Mouse (Mus musculus) heart, adult 8-10 months (tissue): Measurements from ENCODE around the gene Klhl9. TPM values are rescaled to one million over a fixed set of nuclear protein-coding genes. Genes with fewer than 3 reads are reported as not detected.
"Not testable (repeated sequence)": the region's sequence is repeated elsewhere in the genome, so short reads cannot be mapped to it uniquely, and the experiment has no call there.

Experiments
- DNase-seq: peaks from one replicate; pipeline ENCODE4 v3.0.0; 2022; ENCODE audit warnings: low spot score
- total RNA-seq, 4 experiments: library from RNA; stranded (reverse); gene quantifications; 2 replicates each; pipeline ENCODE4 v1.2.4; 2022

Gene Klhl9
- 10 to 100 TPM; 67.8 to 80.5 (median 71.9) TPM for total RNA-seq

DNA sequence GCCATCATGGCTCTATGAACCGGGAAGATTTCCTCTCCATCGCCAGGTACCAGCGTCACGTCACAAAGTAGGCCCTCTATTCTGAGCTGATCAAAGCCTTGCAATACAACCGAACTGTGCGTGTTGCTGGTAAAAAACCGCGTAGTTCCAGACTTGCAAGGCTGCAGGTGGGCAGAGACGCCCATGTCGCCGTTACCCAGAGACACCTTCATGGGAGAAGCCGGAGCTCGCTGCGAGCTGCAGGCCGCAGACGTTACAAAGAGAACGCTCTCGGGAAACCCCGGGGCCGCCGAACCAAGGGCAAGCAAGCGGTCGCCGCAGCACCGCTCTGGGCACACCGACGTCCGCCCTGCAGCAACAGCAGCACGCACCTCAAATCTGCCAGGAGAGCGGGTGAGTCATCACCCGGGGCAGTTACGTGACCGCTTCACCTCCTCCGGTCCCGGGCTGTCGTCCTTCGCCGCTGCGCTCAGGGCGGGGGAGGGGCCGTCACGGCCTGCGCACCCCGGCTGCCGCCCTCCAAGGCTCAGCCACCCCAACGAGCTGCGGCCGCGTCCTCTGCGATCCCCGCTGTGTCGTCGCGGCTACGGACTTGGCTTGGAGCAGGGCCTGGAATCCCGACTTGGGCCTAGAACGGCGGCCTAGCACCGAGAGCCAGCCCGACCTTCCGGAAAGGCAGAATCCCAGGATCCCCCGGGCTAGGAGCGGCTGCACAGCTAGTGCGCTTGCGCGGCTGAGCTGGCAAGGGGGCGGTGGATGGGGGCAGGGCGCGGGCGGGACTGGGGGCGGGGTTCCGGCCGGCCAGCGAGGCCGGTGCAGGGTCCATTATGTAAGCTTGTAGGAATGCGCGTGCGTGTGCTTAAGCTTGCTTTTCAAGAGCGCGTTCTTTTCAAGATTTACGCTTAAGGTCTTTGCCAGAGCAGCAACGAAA, at the start of gene Klhl9, which contains the start of gene Gm26566:
Klhl9 (minus strand) TSS at position 675 of the 931 bp plus-strand sequence.
Gm26566 (plus strand) TSS at position 15 of the 931 bp plus-strand sequence.
- DNase-seq = peak; percentile 90

DNA sequence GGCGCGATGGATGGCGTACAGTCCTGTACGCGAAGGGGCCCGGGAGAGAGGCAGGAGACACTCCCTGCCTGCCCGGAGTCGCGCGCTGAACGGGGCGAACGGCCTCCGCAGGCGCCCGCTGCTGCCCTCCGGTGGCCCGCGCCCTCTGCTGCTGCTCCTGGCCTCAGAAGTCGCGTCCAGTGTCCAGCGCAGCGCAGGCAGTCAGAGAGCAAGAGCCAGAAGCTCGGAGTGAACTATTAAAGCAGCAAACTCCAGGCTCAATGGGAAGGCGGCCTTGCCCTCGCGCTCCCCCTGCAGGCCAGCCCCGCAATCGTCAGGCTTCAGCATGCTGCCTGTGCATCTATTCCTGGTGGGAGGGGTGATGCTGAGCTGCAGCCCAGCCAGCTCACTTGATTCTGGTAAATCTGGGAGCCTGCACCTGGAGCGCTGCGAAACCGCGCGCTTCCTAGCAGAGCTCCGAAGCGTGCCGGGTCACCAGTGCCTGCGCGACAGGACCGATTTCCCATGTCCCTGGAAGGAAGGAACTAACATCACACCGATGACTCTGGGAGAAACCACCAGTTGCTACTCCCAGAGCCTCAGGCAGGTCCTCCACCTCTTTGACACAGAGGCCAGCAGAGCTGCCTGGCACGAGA, 41.2 kb upstream of the Klhl9 start:
- DNase-seq = peak; percentile 67

DNA sequence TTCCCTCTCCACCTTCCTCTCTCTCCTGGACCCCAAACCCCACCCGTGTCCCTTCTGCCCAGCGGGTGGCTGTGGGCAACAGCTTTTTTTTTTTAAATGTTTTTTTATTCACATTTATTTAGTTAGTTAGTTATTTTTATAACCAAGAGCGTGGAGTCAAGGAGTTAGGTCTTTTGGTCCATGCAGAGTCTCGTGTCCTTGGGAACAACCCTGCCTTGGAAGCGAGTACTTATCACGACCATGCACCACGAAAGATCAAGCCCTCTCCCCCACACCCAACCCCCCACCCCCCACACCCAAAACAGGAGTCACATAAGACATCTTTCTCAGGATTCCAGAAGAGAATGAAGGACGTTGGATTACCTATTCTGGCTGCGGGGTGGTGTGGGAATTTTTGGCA, 40.1 kb upstream of the Klhl9 start:
- not testable (repeated sequence) for DNase-seq

DNA sequence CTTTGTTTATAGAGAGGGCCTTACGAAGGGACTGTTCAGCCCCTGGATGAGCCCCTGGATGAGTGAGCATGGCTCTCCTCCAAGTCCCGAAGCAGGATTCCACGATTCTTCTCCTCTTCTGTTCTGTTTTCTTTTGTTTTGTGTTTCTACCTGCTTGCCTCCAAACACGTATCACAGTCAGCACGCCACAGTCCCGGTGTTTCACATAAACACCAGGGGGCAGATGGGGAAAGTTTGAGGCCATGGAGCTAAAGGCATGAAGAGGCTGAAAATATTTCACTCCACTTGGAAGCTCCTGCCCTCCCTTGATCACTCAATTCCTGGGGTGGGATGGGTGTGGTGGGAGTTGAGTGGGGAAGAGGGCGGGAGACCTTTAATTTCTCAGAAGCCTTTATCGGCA, 39.5 kb upstream of the Klhl9 start:
- peak; percentile 53 for DNase-seq

DNA sequence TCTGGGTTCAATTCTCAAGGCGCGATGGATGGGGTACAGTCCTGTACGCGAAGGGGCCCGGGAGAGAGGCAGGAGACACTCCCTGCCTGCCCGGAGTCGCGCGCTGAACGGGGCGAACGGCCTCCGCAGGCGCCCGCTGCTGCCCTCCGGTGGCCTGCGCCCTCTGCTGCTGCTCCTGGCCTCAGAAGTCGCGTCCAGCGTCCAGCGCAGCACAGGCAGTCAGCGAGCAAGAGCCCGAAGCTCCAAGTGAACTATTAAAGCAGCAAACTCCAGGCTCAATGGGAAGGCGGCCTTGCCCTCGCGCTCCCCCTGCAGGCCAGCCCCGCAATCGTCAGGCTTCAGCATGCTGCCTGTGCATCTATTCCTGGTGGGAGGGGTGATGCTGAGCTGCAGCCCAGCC, 38.2 kb upstream of the Klhl9 start:
- DNase-seq = peak; percentile 82

DNA sequence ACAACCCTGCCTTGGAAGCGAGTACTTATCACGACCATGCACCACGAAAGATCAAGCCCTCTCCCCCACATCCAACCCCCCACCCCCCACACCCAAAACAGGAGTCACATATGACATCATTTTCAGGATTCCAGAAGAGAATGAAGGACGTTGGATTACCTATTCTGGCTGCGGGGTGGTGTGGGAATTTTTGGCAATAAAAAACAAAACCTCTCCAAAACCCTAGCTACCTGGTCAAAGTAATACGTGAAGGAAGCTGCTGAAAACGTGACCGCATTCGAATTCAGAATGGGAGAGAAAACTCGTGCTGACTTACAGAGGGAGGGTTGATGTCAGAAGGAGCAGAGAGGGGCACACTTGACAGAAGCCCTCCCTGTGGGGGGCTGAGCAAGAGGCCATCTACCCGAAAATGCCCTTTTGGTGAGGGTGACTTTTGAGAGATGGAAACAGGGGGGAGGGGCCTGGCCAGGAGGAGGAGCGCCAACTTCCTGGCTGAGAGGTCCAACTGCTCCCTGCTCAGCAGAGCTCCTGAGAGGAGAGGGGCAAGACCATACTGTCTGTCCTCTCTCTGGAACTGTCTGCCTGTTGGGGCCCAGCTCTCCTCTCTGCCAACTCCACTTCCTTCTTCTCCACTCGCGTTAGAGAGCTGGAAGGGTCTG, 37.5 kb upstream of the Klhl9 start, which contains the start of gene Gm13283:
Gm13283 (plus strand) TSS at position 510 of the 659 bp plus-strand sequence.
- DNase-seq = peak; percentile 36

DNA sequence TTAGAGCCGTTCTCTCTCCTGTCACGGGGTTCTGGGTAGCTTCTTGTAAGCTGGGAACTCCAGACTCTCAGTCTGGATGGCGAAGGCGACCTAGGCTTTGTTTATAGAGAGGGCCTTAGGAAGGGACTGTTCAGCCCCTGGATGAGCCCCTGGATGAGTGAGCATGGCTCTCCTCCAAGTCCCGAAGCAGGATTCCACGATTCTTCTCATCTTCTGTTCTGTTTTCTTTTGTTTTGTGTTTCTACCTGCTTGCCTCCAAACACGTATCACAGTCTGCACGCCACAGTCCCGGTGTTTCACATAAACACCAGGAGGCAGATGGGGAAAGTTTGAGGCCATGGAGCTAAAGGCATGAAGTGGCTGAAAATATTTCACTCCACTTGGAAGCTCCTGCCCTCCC, 36.5 kb upstream of the Klhl9 start:
- not testable (repeated sequence) for DNase-seq

DNA sequence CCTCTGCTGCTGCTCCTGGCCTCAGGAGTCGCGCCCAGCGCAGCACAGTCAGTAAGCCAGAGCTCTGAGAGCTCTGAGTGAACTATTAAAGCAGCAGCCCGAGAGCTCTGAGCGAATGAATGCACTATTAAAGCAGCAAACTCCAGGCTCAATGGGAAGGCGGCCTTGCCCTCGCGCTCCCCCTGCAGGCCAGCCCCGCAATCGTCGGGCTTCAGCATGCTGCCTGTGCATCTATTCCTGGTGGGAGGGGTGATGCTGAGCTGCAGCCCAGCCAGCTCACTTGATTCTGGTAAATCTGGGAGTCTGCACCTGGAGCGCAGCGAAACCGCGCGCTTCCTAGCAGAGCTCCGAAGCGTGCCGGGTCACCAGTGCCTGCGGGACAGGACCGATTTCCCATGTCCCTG, 35.4 kb upstream of the Klhl9 start:
- DNase-seq = peak; percentile 90

DNA sequence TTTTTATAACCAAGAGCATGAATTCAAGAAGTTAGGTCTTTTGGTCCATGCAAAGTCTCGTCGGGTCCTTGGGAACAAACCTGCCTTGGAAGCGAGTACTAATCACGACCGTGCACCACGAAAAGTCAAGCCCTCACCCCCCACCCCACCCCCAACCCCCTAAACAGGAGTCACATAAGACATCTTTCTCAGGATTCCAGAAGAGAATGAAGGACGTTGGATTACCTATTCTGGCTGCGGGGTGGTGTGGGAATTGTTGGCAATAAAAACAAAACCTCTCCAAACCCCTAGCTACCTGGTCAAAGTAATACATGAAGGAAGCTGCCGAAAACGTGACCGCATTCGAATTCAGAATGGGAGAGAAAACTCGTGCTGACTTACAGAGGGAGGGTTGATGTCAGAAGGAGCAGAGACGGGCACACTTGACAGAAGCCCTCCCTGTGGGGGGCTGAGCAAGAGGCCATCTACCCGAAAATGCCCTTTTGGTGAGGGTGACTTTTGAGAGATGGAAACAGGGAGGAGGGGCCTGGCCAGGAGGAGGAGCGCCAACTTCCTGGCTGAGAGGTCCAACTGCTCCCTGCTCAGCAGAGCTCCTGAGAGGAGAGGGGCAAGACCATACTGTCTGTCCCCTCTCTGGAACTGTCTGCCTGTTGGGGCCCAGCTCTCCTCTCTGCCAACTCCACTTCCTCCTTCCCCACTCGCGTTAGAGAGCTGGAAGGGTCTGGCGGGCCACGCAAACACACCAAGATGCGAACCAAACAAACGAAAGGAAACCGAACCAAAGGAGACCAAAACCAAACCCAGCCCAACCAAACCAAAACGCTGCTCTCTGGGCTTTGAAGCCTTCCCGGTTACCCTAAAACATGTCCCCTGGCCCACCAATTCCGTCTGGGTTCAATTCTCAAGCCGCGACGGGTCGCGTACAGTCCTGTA, 34.6 kb upstream of the Klhl9 start:
- not testable (repeated sequence) for DNase-seq

DNA sequence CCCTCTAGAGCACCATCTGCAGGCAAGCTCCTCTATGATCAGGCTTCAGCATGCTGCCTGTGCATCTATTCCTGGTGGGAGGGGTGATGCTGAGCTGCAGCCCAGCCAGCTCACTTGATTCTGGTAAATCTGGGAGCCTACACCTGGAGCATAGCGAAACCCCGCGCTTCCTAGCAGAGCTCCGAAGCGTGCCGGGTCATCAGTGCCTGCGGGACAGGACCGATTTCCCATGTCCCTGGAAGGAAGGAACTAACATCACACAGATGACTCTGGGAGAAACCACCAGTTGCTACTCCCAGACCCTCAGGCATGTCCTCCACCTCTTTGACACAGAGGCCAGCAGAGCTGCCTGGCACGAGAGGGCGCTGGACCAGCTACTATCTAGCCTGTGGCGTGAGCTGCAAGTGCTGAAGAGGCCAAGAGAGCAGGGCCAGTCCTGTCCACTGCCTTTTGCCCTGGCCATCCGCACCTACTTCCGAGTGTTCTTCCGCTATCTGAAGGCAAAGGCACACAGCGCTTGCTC, 32.6 kb upstream of the Klhl9 start, which contains the start of gene Gm13271:
Gm13271 (plus strand) TSS at position 51 of the 523 bp plus-strand sequence.
- peak; percentile 66 for DNase-seq

DNA sequence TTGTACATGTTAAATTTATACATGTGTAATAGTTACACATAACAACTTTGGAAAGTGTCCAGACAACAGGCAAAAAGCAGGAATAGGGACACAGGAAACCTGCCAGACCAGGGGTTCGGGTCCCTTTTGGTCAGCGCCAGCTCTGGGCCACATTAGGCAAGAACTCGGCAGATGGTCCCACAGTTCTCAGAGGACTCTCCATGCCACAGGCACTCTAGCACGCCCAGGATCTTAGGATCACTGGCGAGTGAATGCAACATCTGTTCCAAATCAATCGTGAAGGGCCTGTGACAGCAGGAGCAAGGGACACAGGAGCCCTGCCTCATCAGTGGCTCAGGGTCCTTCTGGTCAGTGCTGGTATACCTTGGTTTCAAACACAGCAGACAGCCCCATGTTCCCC, 27.7 kb upstream of the Klhl9 start:
- no peak for DNase-seq

DNA sequence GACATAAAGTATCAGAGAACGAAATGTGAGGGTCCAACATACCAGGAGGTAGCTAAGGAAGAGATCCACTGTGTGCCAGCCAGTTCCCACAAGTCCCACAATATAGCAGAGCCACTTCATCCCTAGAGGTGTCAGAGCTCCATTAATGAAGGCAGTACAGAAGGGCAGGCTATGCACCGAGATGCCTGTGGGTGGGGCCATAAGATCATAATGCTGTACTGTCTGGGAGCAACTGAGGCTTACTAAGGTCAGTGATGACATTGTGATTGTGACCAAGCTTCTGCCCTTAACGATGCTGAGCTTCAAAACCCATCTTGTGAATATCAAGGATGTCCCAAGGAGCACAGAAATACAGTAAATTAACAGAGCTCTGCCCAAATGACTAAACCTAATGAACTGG, 21.9 kb upstream of the Klhl9 start:
- DNase-seq = no peak

DNA sequence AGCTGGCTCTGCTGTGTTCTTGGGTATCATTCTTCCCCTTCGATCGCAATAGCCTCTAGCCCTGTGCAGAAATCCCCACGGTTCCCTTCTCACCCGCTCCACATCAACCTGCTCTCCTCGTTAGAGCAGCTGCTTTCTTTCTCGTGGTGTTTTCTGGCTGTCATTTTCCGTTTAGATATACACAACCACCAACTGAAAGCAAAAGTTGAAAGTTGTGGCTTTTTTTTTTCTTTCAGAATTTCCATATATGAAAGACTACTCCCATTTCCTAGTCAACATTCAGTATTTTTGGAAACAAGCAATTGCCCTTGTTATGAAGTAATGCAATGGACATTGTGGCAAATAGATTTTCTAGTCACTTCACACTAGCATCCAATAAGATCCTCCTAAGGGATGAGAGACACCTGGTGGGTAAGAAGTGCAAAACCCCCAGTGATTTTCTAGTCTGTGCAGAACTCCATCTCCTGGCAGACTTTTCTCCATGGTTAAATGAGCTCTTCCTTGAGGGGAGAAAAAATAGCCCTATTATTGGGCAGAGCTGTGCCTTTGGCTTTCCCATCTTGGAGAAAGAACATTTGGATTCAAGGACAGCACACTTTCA, 20.6 kb upstream of the Klhl9 start:
- no peak for DNase-seq

DNA sequence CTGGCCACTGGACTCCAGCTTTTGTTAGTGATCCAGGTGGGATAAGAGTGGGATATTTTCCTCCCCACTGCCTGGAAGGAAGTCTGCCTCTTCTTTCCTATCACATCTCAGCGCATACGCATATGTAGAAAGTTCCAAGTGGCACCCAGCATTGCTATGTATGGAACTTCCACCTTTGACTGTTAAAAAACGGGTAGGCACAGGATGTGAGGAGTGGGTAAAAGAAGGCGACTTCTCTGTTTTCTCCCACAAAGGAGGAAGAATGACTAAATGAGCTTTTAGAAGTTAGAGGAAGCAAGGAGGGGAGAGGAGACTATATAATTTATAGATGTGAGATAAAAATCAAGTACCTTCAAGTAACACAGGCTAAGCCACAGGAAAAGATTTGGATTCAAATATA, 19.2 kb upstream of the Klhl9 start:
- DNase-seq = no peak

DNA sequence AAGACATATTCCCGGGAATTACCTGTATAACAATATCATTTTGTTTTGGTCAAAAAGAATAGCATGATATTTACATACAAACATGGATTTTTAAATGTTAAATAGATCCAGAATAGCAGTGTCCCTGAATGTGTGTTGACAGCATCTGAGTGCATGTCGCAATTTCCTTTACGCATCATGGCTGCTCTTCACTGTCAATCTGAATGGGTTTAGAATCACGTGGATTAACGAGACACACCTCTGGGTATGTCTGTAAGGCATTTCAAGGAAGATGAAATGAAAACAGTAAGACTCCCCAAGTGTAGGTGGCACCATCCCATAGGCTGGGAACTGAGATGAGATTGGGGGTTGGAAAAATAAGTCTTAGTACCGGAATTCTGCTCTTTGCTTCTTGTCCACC, 16.8 kb upstream of the Klhl9 start:
- DNase-seq = no peak

DNA sequence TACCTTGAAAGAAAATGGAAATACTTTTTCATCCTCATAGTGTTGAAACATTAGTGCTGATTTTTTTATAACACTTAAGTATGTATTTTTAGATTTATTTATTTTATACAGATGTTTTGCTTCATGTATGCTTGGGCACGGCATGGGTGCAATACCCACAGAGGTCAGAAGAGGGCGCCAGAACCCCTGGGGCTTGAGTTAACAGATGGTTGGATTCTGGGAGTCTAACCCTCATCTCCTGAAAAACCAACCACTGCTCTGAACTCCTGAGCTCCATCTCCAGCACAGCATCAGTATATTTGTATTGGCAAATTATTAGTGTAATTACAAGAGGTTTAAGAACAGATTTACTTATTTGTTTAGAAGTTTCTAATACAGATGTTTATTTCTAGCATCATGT, 16.2 kb upstream of the Klhl9 start:
- DNase-seq = peak; percentile 70

DNA sequence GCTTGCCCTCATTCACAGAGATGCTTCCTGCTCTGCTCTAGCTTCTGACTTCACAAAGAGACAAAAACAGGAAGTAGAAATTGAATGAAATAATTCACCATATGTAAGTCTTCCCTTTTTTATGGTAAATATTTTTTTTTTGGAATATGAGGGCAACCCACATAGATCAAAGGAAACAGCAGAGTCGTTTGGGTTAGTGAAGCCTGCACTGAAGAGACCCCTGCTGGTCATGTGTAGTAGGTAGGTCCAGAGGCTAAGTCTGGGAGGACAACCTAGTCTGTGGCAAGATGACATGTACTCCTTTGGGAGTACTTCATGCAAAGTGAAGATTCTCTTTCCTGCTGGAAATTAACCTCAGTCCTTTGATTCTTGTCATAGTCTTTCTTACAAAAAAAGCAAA, 5.1 kb upstream of the Klhl9 start:
- DNase-seq = no peak

DNA sequence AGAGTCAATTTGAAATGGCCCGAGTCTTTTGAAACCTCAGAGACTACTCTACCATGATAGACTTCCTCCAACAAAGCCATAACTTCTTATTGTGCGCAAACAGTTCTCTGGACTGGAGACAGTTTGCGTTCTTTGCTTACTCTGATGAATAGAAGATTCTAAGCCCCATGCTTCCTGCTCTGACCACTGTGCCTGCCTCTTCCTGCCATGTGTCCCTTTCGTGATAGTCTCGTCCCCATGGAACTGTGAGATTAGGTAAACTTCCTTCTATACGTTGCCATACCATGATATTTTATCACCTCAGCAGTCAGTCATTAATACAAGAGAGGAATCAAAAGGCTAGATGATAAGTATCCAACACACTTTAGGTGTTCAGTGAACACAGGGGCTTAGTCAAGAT, 4.5 kb upstream of the Klhl9 start:
- DNase-seq = no peak

DNA sequence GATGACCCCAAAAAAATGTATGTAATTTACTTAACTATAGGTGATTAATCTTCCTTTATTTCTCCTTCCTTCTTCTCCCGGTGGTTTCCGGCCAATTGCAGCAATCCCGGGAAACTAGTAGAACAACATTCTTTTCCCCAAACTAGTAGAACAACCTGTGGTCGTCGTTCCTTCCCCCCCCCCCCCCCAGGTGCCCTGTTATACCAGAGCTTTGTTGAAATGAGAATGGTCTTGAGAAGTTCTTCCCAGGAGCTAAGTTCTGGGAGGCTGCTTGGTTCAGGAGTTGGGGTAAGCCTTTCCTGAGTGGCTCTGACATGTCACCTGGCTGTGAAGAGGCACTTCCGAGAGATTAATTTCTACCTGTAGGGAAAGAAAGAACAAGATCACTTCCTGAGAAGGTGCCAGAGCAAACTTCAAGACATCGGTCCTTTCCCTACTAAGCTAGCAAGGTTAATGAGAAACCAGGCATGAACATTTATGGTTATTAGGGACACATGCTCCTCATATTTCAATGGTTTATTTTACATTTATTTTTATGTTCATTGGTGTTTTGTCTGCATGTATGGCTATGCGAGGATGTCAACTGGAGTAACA, 1.3 kb upstream of the Klhl9 start:
- no peak for DNase-seq

DNA sequence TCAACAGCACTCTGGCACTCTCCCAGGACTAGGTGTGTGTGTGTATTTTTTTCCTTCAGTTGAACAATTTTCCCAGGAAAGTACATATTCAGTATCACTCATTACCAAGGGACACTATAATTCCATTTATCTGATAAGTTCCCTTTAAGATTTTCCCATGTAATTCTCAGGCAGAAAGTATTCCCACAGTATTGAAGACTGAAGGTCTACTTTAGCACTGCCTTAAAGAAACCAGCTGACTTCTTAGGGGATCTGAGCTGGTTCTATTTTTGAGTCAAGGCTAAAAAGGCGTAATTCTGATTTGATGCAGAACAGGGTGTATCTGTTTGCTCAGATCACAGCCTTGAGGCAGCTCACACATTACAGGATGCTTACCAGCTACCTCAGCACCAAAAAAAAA, 3.5 kb downstream of the Klhl9 start:
- no peak for DNase-seq
